Mouse (Mus musculus) megakaryocyte, adult 5-6 weeks (primary cell): ENCODE data around the gene Mtif3. TPM values are rescaled to one million over a fixed set of nuclear protein-coding genes. Genes with fewer than 3 reads are reported as not detected.

Experiments
- ATAC-seq: 2 replicates; pipeline ENCODE4 v1.8.0; 2016; ENCODE audit warnings: mild to moderate bottlenecking, inconsistent platforms; ENCODE audit not compliant: poor library complexity, severe bottlenecking
- total RNA-seq, 2 experiments: library from RNA; stranded (forward) in 1 of 2; stranded (reverse) in 1 of 2; fragments of 153-499, 151-499 nt in 1 of 2; fragments of 221-1000, 200-1000 nt in 1 of 2; gene quantifications; 2 replicates each; pipeline versions ENCODE4 v1.2.3 to v1.2.4; 2015 to 2017

Mtif3 gene
- total RNA-seq (2015) (7.1 and 8.9 TPM in 2 replicates), total RNA-seq (2017) (30.7 and 37.1 TPM in 2 replicates)

DNA sequence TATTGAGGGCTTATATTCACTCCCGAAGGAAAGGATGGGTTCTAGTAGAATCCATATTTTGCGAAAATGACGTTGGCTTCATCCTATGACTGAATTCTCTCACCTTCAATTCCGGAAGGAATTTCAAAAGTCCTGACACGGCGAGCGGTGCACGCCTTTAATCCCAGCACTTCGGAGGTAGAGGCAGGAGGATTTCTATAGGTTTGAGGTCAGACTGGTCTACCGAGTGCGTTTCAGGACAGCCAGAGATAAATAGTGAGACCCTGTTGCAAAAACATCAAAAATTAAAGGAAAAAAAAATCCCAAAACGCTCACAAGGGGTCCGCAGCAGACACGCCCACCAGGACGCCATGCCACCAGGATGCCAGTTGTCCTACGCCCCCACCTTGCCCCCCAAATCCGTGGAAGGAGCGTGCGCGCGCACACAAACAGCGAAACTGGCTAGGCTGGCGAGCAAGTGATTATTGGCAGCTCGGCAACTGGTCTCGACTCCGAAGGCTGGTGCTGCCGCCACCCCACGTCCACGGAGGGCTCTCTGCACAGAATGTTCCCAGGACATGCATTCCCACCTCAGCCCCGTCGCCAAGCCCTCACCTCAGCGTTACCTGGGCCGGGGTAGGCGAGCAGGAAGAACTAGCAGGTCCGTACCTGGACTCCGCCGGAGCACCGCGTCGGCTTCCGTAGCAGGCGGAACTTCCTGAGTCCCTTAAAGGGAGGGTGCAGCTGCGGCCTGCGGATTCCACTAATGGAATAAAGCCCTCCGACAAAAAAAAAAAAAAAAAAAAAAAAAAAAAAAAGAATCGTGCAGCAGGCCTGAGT lies at the start of gene Mtif3:
Gene Mtif3 (minus strand): TSS at position 683 of the 819 bp plus-strand sequence.
- peak; percentile 98 for ATAC-seq

DNA sequence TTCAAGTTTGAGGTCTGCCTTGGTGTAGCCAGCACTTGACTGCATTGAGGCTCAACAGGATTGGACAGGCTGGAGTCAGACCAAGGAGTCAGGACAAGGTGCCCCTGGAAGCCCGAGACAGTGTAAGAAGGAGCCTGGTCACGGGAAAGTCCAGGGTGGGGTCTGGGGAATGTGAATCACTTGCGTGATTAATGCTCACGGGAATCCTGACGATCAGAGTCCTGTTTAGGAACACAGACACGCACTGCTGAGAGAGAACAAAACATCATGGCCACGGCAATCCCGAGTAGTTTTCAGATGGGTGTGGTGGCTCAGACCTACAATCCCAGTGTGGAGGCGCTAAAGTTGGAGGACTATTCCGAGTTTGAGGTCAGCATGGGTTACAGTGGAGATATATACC lies 47.7 kb upstream of the Mtif3 start:
- no peak for ATAC-seq

DNA sequence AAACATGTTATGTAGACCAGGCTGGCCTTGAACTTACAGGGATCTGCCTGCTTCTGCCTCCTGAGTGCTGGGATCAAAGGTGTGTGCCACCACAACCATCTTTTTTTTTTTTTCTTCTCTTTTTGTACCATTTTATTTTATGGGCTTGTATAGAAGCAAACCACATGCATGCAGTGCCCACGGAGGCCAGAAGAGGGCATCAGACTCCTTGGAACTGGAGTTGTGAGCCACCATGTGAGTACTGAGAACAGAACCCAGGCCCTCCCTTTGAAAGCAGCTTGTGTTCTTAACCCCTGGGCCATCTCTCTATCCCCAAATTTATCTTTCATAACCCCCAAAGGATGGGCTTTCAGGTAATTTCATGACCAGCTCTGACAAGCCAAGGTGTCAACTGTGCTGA lies 39.7 kb upstream of the Mtif3 start:
- no peak for ATAC-seq

DNA sequence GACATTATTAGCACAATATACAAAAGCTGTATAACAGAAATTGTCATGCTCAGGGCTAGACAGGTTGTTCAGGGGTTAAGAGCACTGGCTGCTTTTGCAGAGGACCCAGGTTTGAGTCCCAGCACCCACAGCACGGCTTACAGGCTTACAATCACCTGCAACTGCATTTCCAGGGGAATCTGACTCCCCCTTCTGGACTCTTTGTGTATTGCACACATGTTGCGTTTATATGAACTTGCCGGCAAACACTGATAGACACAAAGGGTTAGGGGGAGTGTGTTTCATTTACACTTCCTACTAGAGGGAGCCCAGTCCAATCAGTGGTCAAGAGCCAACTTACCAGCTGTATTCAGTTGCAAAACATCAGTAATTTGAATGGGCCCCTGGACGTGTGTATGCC lies 37.7 kb upstream of the Mtif3 start:
- no peak for ATAC-seq

DNA sequence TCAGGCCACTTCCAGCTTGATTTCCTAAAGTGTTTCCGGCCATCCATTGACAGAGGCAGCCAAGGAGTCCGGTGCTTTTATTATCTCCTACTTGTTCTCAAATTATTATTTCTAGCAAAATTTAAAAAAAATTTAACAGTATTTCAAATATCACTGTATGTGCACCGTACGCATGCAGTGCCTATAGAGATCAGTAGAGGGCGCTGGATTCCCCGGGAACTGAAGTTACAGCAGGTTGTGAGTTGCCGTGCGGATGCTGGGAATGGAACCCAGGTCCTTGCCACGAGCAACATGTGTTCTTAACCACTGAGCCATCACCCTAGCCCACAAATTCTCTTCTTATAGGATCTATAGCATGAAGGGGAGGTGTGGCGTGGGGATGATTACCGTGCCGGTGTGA lies 35.2 kb upstream of the Mtif3 start:
- no peak for ATAC-seq

DNA sequence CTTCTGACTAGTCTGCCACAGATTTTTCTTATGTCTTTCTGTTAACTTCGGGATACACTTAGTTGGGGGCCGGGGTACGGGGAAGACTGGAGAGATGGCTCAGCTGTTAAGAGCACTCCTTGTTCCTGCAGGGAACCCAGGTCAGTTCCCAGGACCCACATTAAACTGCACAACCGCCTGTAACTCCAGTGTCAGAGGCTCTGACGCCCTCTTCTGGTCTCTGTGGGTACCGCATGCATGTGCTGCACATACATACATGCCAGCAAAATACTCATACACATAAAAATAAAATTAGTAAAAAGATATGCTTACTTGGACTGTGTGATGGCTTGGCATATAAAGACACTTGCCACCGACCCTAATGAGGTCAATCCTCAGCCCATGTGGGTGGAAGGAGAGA lies 33.2 kb upstream of the Mtif3 start:
- ATAC-seq: no peak

DNA sequence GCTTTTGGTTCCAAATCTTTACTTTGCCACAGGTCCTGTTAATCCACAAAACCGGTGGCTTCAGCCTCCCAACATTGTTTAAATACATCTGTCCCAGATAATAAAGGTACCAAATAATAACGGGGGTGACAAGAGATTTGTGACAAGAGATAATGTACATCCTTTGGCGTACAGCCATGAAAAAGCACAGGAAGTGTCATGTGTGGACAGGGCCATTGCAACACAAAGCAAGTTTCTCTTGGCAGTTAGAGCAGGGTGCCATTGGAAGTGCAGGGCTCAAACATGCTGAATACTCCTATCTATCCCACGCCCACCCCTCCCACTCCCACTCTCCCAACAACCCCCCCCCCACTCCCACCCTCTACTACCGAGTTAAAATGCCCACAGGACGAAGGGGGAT lies 31.4 kb upstream of the Mtif3 start:
- no peak for ATAC-seq

DNA sequence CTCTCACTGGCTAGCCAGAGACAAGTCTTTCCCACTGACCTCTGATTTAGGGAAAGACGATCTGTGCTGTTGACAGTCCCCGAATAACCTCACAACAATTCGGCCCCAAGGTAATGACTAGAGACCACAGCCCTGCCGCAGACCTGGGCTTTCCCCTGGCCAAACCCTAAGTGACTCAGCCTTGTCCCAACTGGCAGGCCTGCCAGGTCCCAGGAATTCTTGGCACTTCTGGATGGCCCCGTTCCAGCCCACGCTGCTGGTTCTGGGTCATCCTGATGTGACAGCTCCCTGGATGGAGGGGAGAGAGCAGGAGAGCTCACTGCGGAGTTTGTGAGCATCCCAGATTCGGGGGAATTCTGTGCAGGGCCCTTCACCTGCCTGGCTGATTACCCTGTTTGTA lies 29.9 kb upstream of the Mtif3 start:
- ATAC-seq: no peak

DNA sequence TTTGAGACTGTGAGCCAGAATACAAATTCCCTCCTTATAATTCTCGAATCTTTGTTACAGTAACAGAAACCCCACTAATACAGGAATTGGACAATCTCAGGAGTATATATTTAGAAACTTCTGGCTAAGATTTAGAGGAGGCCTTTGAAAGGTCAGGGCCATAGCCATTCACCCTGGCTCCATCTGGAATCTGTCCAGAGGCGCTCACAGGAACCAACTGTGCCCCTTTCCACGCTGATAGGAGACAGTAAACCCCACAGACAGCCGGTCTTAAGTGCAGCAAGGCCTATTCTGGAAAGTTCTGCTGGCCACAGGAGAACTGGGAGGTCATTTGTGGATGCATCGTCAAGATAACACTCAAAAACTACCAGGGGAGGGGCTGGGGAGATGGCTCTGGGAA lies 25.5 kb upstream of the Mtif3 start:
- no peak for ATAC-seq

DNA sequence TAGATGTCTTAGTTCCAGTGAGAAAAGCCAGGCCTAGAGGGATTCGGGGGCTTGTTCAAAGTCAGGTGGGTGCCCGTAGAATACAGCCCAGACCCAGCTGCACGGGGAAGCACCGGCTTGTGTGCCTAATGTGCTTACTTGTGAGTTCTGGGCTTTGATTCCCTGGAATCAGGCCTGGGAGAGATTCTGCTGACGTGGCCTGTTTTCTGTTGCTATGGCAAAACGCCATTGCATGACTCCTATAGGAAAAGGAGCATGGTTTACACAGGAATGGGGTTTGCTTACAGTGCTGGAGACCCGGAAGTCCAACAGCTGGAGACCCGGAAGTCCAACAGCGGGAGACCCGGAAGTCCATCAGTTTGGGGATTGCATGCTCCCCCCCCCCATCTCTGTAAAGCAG lies 24.0 kb upstream of the Mtif3 start:
- no peak for ATAC-seq

DNA sequence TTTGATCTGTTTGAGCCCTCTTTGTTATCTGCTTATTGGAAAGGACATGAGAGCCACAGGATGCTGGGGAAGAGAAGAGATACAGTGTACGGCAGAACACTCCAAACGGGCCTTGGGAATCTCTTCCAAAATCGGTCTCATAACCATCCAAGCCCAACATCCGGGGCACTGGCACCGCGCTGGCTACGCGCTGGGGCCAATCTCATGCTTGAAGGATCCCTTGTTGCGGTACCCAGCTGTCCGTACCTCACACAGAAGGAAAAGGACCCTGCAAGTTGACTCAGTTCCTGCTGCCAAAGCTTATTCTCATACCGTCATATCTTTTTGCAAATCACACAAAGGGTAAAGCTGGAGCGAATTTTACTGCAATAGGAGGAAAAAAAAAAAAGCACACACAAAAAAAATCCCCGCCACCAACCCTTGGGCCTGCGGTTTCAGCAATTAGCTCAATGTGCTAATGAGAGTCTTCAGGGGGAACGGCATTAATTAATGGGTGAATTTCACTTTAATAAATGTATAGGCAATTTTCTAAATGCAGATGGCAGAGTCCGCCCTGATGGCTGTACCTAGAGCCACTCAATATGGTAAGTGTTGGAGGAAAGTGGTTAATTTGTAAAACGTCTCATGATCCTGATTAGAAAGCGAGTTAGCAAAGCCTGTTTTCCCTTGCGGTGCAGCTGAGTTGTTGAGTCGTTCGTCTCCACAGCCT lies 22.3 kb upstream of the Mtif3 start:
- no peak for ATAC-seq

DNA sequence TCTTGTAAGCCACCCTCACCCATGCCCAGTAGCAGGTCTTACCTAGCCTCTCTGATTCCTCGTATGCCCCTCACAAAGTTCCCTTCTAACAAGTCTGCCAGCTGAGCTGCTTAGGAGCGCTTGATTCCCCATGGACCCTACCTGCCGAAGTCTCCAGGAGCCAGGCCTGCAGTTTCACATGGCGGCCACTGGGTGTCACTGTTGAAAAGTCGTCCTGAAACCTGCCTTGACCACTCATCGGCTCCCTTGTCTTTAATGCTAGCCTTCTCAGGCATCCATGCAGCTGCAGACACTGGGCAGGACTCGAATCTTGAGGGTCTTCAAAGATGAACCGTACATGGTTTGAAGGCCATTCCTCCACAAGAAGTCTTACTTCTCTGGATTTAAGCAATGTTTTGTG lies 19.6 kb upstream of the Mtif3 start:
- peak; percentile 95 for ATAC-seq

DNA sequence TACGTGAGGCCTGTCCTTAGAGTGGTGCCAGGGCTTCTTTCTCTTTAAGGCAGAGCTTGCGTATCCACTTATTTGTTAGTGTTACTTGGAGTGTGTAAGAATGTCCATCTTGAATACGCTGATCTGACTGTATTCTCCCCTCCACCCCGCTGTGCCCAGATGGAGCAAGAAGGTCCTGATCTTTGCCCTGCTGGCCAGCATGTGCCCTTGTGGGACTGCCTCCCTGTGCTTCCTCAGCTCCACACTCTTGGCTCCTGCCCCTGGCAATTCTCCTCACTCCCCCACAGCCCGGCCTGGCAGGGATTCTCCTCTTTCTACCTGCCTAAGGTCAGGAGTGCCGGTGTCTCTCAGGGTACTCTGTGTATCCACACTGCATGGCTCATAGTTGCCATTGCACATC lies 17.8 kb upstream of the Mtif3 start:
- no peak for ATAC-seq

DNA sequence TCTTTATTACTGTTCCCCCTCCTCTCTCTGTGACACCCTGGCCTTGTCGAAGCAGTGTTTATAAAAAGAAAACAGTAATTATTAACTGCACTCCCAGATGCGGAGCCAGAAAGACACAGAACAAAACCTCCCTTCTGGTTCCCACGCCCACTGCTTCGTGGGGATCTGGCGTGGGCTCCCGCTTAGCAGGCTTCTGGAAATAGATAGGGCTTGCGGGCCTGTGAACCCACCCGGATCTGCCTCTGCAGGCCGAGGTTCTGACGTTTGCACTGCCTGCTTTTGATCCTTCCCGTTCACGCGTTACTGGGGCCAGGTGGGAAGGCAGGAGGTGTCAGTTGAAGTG lies 11.2 kb upstream of the Mtif3 start:
- no peak for ATAC-seq

DNA sequence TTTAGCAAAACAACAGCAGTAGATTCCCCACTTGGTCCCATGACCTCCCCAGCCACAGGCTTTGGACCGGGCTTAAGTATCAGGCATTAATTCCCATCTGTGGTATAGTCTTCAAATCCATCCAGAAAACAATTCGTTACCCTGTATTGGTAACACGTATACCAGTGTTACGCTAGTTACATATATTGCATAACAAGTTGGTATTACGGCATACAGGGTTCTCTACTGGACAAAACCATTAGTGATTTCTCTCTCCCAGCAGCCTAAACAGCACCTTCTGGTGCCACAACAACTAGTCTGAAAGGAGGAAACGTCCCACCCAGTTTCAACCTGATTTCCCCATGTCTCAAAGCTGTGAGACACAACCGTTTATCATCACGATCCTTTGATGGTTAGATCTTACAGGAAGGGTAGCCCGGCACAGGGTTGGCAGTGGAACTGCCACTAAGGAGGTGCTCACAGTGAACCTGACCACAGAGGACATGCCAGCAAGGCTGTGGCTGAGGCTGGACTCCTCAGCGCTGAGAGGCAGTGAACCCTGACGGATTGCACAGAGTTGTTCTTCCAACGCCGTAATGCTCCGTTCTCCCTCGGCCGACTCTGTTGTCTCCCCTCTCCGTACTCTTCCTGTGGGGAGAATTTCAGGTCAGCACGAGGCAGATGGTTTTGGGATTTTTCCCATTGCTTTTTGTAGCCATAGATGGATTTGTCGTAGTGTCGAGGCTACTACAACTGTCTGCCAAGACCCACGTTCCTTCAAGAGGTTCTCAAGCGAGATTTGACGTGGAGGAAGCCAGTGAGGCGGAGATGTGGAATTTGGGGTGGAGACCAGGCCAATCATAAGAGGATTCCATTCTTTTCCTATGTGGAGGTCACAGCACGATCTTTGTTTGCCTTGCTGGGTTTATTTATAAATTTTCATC lies 10.5 kb upstream of the Mtif3 start:
- ATAC-seq: peak; percentile 77

DNA sequence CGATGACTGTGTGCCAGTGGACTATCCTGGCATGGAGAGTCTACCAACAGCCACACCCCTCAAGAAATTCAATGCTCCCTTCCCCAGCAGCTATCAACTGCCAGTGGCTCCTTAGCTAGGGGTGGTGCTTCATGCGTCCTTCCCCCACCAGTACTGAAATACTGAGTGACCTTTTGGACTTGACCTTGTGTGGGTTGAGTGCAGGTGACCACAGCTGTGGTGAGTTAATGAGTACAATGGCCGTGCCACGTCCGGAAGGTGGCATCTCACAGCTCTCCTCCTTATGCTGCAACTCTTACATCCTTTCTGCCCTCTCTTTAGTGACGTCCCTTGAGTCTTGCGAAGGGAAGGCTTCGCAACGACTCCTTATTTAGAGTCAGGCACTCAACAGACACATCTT lies 9.8 kb upstream of the Mtif3 start:
- ATAC-seq: peak; percentile 82

DNA sequence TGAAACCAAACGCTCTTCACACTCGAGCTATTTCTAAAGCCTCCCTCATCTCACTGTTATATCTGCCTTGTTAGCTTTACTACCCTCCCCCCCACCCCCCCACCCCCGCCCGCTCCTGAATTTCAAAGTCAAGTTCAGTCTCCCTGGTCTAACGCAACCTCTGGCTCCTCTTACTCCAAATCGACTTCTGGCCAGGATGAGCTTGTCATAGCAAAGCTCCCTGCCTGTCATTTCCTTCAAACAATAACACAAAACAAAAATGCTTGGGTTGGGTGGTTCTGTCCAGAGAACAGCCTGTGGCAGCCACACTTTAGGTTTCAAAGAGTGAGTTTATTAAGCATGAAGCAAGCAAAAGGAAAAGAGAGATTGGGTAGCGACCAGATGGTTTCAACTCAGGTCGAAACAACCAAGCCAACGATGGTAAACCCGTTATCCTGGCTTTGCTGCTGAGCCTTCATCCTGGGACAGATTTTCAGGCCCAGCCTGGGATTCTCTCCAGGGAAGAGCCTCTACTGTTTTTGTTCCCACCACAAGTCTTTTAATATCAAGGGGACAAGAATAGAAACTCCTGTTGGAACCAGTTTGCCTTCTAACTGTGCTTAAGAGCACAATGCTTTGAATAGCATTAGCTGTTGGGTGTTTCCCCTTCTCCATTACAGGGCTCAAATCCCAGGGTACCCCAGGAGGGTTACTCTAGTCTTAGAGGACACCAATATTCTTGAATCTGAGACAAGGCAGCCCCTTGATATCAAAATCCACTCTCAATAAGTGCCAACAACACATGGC lies 8.4 kb upstream of the Mtif3 start:
- no peak for ATAC-seq

DNA sequence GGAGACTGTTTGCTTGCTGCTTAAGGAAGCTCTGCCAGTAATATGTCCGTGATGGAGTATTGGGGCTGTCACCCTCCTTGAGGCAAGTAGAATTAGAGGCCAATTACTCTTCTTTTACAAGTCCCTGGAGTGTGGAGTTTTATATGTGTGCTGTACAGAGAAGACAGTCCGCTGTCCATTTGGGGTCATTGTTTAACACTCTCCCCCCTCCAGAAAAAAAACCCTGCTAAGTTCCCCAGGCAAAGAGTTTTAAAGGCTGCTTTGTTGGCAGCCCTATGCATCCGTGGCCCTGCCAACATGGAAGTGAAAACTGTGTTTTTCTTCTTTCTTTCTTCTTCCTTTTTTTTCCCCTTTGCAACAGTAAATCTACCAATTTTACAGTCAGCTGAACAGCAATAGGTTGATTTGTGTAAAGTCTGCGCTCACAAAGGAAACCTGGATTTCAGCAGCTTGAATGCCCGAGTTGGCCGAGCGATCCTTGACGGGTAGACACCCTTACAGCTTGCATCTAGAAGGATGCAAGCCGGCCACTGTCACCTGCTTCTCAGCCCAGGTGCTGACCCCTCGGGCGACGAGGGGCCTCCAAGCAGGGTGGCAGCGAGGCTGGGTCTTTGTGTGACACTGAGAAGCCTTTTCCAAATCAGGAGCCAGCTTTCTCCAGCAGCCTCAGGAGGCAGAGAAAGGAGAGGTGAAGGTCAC lies 5.2 kb upstream of the Mtif3 start:
- ATAC-seq: no peak

DNA sequence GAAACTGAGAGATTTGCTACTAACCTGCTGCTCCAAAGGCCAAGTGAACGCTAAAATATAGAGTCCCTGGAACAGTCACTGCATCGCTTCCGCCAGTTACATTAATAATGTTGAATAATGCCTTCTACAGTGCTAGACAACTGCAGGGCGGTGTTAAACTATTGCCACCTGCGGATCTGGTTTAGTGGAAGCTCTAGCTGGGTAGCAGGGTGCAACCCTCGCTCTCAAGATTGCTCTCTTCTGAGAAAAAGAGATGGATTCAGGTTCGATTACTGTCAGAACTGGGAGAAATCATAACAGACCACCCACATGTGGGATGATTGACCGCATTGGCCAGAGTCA lies 308 bp upstream of the Mtif3 start:
- peak; percentile 11 for ATAC-seq

DNA sequence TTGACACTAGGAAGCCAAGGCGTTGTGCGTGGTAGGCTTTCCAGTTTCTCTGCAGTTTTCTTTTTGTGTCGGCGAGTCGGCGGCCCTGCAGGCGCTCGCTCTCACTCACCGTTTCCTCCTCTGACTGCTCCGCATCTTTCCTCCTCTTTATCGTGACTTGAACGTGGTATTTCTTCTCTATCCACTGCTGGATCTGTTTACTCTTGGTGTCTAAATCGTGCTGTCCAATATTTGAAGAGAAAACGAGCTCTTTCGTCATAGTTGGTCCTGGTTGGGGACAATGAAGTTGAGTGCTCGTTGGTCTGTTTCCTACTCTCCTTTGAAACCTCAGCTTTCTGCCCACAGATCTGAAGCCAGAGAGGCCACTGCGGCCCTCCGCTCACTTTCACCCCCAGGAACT lies 6.9 kb downstream of the Mtif3 start:
- no peak for ATAC-seq
